Mouse (Mus musculus) midbrain, embryonic 16.5 days (tissue): ENCODE data around the gene Ampd1. TPM values are rescaled to one million over a fixed set of nuclear protein-coding genes. Genes with fewer than 3 reads are reported as not detected.
A peak's percentile ranks its signal among the peaks of the same experiment; 100 is the strongest.

Experiments
- ATAC-seq: fragments of 200-750 bp; cut with Nextera tagmentation; 2 replicates; pipeline ENCODE4 v1.8.0; 2017; ENCODE audit warnings: moderate TSS enrichment
- H3K27ac ChIP-seq: fragments of 300-500 bp; sonication (generic); 2 replicates; pipeline ENCODE4 v1.5.1; 2014; ENCODE audit warnings: mild to moderate bottlenecking, low read length, mixed read lengths
- H3K27me3 ChIP-seq: fragments of 300-500 bp; sonication (generic); 2 replicates; pipeline ENCODE4 v1.6.1; 2014; ENCODE audit warnings: low read depth, low read length, mixed read lengths; ENCODE audit not compliant: control insufficient read depth, insufficient read depth
- H3K36me3 ChIP-seq: fragments of 300-500 bp; sonication (generic); 2 replicates; pipeline ENCODE4 v1.6.1; 2014; ENCODE audit warnings: mild to moderate bottlenecking, low read length, moderate library complexity, mixed read lengths; ENCODE audit not compliant: control insufficient read depth, insufficient read depth
- H3K4me1 ChIP-seq: fragments of 300-500 bp; sonication (generic); 2 replicates; pipeline ENCODE4 v1.6.1; 2014; ENCODE audit warnings: mild to moderate bottlenecking, low read length, mixed read lengths; ENCODE audit not compliant: control insufficient read depth, insufficient read depth
- H3K4me2 ChIP-seq: fragments of 300-500 bp; sonication (generic); 2 replicates; pipeline ENCODE4 v1.6.1; 2014; ENCODE audit warnings: mild to moderate bottlenecking, low read length, mixed read lengths
- H3K4me3 ChIP-seq: fragments of 300-500 bp; sonication (generic); 2 replicates; pipeline ENCODE4 v1.5.1; 2014; ENCODE audit warnings: low read depth, mild to moderate bottlenecking, low read length, moderate library complexity, mixed read lengths
- H3K9ac ChIP-seq: fragments of 300-500 bp; sonication (generic); 2 replicates; pipeline ENCODE4 v1.6.1; 2014; ENCODE audit warnings: low read depth, low read length, mixed read lengths
- H3K9me3 ChIP-seq: fragments of 300-500 bp; sonication (generic); replicated peaks from 2 replicates; pipeline ENCODE4 v1.6.1; 2014; ENCODE audit warnings: mild to moderate bottlenecking, low read length, mixed read lengths; ENCODE audit not compliant: control insufficient read depth, poor library complexity, severe bottlenecking
- WGBS: fragments of 180-500 bp; shearing (Covaris S2); extraction: QIAGEN DNeasy Blood & Tissue Kit; methylation state at CpG from one replicate; pipeline ENCODE4 v1.1.7; 2014; 5-methylcytosine and 5-hydroxymethylcytosine counted together
- polyA plus RNA-seq: library from polyadenylated mRNA; unstranded; fragments of >200 nt; fragmentation: Nextera tagmentation; extraction: Ambion mirVana; gene quantifications from 2 replicates; pipeline ENCODE4 v1.2.1, GENCODE M21; 2015

Gene Ampd1
- polyA plus RNA-seq, 1 experiment from 2014 or later = not detected

GRCm38 (mm10) chr3:103098662-103099061 lies 24.8 kb downstream of the Ampd1 start:
- Histone ChIP-seq H3K36me3 (no peaks in the 10 kb centered on the region), H3K4me2 (no peak overlapping the region), H3K4me1 (peaks cover 11% of the 10 kb centered on the region; the same call in 1 of the 2 replicates), H3K9me3 (no peaks in the 10 kb centered on the region), H3K27me3 (no peaks in the 10 kb centered on the region; the same call in 1 of the 2 replicates), H3K4me3 (no peak overlapping the region), H3K27ac (no peak overlapping the region), H3K9ac (no peak overlapping the region)
- ATAC-seq = no peak
- 79% methylated on average over 23 of the region's 23 CpGs for WGBS

- no peak overlapping the region for H3K4me3 ChIP-seq
- H3K36me3 ChIP-seq = no peaks in the 10 kb centered on the region
- no peak for ATAC-seq
- WGBS = 89% methylated on average over 6 of the region's 6 CpGs
- H3K4me1 ChIP-seq = peaks cover 11% of the 10 kb centered on the region; the same call in 1 of the 2 replicates
- peaks cover 4% of the 10 kb centered on the region for H3K27me3 ChIP-seq
- H3K4me2 ChIP-seq = no peak overlapping the region
- no peaks in the 10 kb centered on the region for H3K9me3 ChIP-seq
- H3K27ac ChIP-seq = no peak overlapping the region
- no peak overlapping the region for H3K9ac ChIP-seq
Observed at GRCm38 (mm10) chr3:103099667-103100066, 25.9 kb downstream of the Ampd1 start.

- no peak for ATAC-seq
- Histone ChIP-seq H3K36me3 (no peaks in the 10 kb centered on the region), H3K9ac (no peak overlapping the region), H3K9me3 (no peaks in the 10 kb centered on the region), H3K27ac (no peak overlapping the region), H3K4me1 (peaks cover 11% of the 10 kb centered on the region; the same call in 1 of the 2 replicates), H3K4me3 (no peak overlapping the region), H3K4me2 (no peak overlapping the region), H3K27me3 (peaks cover 4% of the 10 kb centered on the region)
- 70% methylated on average over 2 of the region's 2 CpGs for WGBS
Observed at GRCm38 (mm10) chr3:103100735-103101134, 26.9 kb downstream of the Ampd1 start.

GRCm38 (mm10) chr3:103101194-103101593 lies 27.4 kb downstream of the Ampd1 start:
- H3K9ac ChIP-seq = no peak overlapping the region
- 69% methylated on average over 5 of the region's 5 CpGs for WGBS
- ATAC-seq = no peak
- no peaks in the 10 kb centered on the region for H3K9me3 ChIP-seq
- no peak overlapping the region for H3K4me3 ChIP-seq
- peaks cover 11% of the 10 kb centered on the region; the same call in 1 of the 2 replicates for H3K4me1 ChIP-seq
- H3K4me2 ChIP-seq = no peak overlapping the region
- H3K27ac ChIP-seq = no peak overlapping the region
- H3K36me3 ChIP-seq = no peaks in the 10 kb centered on the region
- H3K27me3 ChIP-seq = peaks cover 4% of the 10 kb centered on the region

- peak; percentile 62 for ATAC-seq
- peak overlapping the region; percentile 68 for H3K9ac ChIP-seq
- no peaks in the 10 kb centered on the region for H3K36me3 ChIP-seq
- peak overlapping the region; percentile 97 for H3K4me2 ChIP-seq
- H3K27ac ChIP-seq = no peak overlapping the region
- no peaks in the 10 kb centered on the region for H3K9me3 ChIP-seq
- peak overlapping the region; percentile 76 for H3K4me3 ChIP-seq
- peaks cover 4% of the 10 kb centered on the region for H3K27me3 ChIP-seq
- H3K4me1 ChIP-seq = peaks cover 11% of the 10 kb centered on the region; the same call in 1 of the 2 replicates
- 3% methylated on average over 14 of the region's 14 CpGs for WGBS
Observed at GRCm38 (mm10) chr3:103101909-103102308, 28.1 kb downstream of the Ampd1 start.

- H3K9ac ChIP-seq = peak within 1 kb of the TSS; percentile 68
- H3K27me3 ChIP-seq = peaks cover 4% of the 10 kb centered on the region
- H3K4me3 ChIP-seq = peak within 1 kb of the TSS; percentile 76
- H3K4me1 ChIP-seq = peaks cover 11% of the 10 kb centered on the region; the same call in 1 of the 2 replicates
- peak within 1 kb of the TSS; percentile 97 for H3K4me2 ChIP-seq
- H3K27ac ChIP-seq = no peak within 1 kb of the TSS
- peak; percentile 95 for ATAC-seq
- no peaks in the 10 kb centered on the region for H3K36me3 ChIP-seq
- 1% methylated on average over 72 of the region's 72 CpGs for WGBS
- no peaks in the 10 kb centered on the region for H3K9me3 ChIP-seq
Observed at GRCm38 (mm10) chr3:103102454-103103390, 28.9 kb downstream of the Ampd1 start, which contains the start of gene Dennd2c. Dennd2c (plus strand) TSS chr3:103102604.

- no peak for ATAC-seq
- H3K27me3 ChIP-seq = peaks cover 4% of the 10 kb centered on the region
- no peak overlapping the region for H3K9ac ChIP-seq
- H3K9me3 ChIP-seq = no peaks in the 10 kb centered on the region
- H3K4me1 ChIP-seq = peaks cover 6% of the 10 kb centered on the region; the same call in 1 of the 2 replicates
- no peak overlapping the region for H3K4me3 ChIP-seq
- H3K36me3 ChIP-seq = no peaks in the 10 kb centered on the region
- no peak overlapping the region for H3K4me2 ChIP-seq
- WGBS = 87% methylated on average over 7 of the region's 7 CpGs
- no peak overlapping the region for H3K27ac ChIP-seq
Observed at GRCm38 (mm10) chr3:103107565-103108240, 33.9 kb downstream of the Ampd1 start.

GRCm38 (mm10) chr3:103112216-103112615 lies 38.4 kb downstream of the Ampd1 start:
- H3K4me2 ChIP-seq = no peak overlapping the region
- no peak for ATAC-seq
- no peaks in the 10 kb centered on the region for H3K9me3 ChIP-seq
- no peaks in the 10 kb centered on the region for H3K36me3 ChIP-seq
- H3K9ac ChIP-seq = no peak overlapping the region
- H3K27ac ChIP-seq = no peak overlapping the region
- 87% methylated on average over 5 of the region's 5 CpGs for WGBS
- no peak overlapping the region for H3K4me3 ChIP-seq
- no peaks in the 10 kb centered on the region for H3K27me3 ChIP-seq
- no peaks in the 10 kb centered on the region for H3K4me1 ChIP-seq
